Mouse (Mus musculus) bone marrow, adult 2 months (tissue): Measurements from ENCODE around the gene Pafah1b1.

Experiments
- CTCF ChIP-seq: fragments of 200-500 bp; IDR thresholded peaks from 2 replicates; pipeline ENCODE4 v1.5.1; 2011; ENCODE audit warnings: low read length, control low read depth; ENCODE audit not compliant: control insufficient read depth, insufficient read depth
- POLR2A ChIP-seq: fragments of 200-500 bp; IDR thresholded peaks from 2 replicates; pipeline ENCODE4 v1.6.1; 2011; ENCODE audit warnings: low read depth, mild to moderate bottlenecking, control low read depth, low read length, borderline replicate concordance; ENCODE audit not compliant: control insufficient read depth

GRCm38 (mm10) chr11:74751352-74752066, 27.0 kb upstream of the Pafah1b1 start:
- TF ChIP-seq CTCF: no peak
- no peak for TF ChIP-seq POLR2A
